Mouse (Mus musculus): ENCODE measurements around the gene Trim16.

GRCm38 (mm10) chr11:62865562-62865961 lies 45.5 kb downstream of the Trim16 start:
- no peak for TF ChIP-seq CTCF (IDR thresholded peaks at IDR 0.05; ENCODE audit: control insufficient read depth, insufficient read depth, insufficient read length)
- TF ChIP-seq MYOD1 (IDR thresholded peaks at IDR 0.05; ENCODE audit: control insufficient read depth, insufficient read length, low read depth) = no peak
- TF ChIP-seq MYOG (IDR thresholded peaks at IDR 0.05; ENCODE audit: control insufficient read depth, extremely low read depth, insufficient read length) = no peak
- no peak for TF ChIP-seq MAX (IDR thresholded peaks at IDR 0.05)
- no peak for TF ChIP-seq USF1 (IDR thresholded peaks at IDR 0.05; ENCODE audit: low read depth)
- TF ChIP-seq CEBPB (IDR thresholded peaks at IDR 0.05; ENCODE audit: low read depth) = no peak
